Mouse (Mus musculus) ovary, adult 18-20 months (tissue): ENCODE measurements around the gene Kcnh6.
A peak's percentile ranks its signal among the peaks of the same experiment; 100 is the strongest.

Experiments used
- DNase-seq: peaks from one replicate; pipeline ENCODE4 v3.0.0; 2022; ENCODE audit warnings: low spot score, mixed read lengths

The Kcnh6 gene

DNA sequence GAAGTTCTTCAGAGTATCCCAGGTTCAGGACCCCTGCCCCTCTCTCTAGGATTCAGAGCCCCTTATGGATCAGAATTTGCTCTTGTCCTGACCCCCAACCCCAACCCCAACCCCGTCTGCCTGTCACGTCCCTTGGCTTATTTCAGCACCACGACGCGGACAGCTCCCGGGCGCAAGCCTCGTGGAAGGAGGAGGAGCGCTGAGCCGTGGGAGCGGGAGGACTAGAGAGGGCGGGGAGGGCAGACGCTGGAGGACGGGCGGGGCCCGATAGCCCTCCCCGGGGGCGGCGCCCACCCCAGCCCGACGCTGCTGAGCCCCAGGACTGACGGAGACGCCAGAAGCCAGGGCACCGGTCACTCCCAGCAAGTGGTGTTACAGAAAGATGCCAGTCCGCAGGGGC lies at the start of gene Kcnh6:
TSS of gene Kcnh6 (plus strand) at position 304 of the 400 bp plus-strand sequence.
- DNase-seq, result peak; percentile 35

DNA sequence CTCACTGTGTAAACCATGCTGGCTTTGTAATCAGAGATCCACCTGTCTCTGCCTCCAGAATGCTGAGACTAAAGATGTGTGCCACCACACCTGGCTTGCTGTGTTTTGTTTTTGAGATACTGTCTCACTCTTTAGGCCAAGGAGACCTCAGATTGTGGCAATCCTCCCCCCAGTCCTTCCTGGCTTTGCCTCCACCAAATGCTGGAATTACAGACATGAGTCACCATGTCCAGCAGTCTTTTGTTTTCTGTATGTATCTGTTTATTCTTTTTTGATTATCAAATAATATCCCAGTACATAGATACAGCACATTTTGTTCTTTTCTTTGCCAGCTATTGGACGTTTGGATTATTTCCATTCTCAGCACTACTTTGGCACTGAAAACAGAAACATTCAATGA lies 49.4 kb upstream of the Kcnh6 start:
- DNase-seq, result no peak

DNA sequence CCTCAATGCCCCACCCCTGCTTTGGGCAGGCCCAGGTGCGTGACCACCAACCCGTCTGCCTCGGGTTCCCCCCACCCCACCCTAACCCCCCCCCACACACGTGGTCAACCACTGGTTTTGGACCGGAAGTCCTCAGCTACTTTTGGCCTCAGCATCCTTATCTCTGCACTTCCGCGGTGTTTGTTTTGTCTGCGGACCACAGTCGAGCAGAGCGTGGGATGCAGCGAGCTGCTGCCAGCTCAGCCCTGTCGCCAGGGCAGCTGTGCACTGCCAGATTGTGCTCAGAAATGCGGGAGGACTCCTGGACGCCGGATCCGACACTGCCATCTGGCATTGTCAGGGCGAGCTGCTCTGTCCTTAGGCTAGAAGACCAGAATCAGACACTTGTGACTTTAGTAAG lies 48.6 kb upstream of the Kcnh6 start:
- DNase-seq, result peak; percentile 70

DNA sequence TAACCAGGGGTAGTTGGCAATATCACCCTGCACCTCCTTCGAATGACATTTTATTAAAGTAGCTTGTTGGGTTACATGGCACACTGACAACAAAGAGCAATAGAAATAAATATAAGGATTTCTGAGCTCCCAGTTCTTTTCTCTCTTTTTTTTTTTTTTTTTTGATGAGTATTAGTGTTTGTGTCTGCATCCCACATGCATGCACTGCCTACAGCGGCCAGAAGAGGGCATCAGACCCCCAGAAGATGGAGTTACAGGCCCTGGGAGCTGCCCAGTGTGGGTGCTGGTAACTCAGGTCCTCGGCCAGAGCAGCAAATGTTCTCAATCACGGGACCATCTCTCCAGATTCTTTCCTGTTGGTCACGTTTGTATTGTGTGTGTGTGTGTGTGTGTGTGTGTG lies 43.2 kb upstream of the Kcnh6 start:
- DNase-seq, result no peak

DNA sequence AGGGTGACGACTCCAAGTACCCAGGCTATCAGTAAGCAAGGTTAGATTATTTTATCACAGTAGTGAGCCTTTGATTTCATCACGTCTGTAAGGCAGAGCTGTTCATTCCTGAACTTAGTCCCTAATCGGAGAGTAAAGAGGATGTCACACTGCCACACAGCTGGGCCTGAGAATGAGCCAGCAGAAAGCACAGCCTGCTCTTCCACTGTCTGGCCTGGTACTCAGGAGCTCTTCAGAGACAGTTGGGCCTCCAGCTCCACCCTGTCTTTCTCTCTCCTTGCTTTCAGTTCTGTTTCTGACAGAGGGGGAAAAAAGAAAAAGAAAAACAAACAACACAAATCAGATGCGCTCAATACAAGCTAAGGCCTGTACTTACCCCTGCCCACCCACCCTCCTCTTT lies 41.6 kb upstream of the Kcnh6 start:
- DNase-seq, result no peak

DNA sequence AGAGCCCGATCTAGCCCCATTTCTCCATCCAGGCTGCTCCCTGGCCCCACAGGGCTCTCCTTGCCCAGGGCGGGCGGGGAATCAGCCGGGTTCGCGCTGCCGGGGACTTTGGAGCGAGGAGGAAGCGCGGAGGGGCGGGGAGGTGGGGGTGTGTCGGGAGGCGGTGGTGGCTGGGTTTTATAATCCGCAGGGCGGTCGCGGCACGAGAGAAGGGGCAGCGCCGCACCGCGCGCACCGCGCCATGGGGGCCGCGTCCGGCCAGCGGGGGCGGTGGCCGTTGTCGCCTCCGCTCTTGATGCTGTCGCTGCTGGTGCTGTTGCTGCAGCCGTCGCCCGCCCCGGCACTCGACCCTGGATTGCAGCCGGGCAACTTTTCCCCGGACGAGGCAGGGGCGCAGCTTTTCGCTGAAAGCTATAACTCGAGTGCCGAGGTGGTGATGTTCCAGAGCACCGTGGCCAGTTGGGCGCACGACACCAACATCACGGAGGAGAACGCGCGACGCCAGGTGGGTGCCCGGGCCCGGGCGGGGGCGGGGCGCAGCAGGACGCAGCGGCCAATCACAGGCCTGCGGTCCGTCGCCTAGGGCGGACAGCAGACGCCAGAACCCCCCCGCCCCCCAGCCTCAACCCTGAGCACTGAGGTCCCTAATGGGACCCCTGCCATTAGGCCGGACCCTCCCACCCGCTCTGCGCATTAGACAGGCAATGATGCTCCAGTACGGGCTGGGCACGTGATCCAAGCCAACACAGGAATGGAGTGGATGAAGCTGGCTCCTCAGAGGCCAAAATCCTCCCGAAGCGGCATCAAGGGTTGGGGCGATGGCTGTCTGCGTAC lies 40.0 kb upstream of the Kcnh6 start, which contains the start of gene Ace:
TSS of gene Ace (plus strand) at position 205 of the 834 bp plus-strand sequence.
- no peak for DNase-seq

DNA sequence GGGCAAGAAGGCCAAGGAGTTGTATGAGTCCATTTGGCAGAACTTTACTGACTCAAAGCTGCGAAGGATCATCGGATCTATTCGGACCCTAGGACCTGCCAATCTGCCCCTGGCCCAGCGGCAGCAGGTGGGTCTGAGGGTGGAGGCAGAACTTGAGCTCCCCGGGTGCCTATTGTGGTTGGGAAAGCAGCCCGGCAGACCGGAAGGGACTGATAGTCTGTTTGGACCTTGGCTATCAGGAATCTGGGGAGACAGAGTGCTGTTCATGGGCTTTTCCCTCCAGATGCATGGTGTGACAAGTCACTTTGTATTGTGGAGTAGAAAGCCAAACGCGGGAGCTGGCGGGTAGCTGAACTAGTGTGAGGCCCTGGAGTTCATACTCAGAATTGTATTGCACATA lies 39.0 kb upstream of the Kcnh6 start:
- DNase-seq, result no peak

DNA sequence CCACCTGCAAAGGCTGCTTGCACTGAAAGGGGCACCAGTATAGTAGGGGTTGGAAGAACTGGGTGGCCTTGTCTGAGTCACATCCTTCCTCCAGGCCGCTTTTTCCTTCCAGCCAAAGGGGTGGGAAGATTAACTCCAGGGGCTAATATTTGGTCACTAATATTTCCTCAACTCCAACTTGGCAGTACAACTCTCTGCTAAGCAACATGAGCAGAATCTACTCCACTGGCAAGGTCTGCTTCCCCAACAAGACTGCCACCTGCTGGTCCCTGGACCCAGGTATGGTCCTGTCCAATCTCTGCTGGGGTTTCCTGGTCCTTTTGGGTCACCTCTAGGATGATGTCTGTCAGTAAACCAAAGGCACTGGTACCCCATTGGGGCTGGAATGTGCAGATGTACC lies 38.4 kb upstream of the Kcnh6 start:
- no peak for DNase-seq

DNA sequence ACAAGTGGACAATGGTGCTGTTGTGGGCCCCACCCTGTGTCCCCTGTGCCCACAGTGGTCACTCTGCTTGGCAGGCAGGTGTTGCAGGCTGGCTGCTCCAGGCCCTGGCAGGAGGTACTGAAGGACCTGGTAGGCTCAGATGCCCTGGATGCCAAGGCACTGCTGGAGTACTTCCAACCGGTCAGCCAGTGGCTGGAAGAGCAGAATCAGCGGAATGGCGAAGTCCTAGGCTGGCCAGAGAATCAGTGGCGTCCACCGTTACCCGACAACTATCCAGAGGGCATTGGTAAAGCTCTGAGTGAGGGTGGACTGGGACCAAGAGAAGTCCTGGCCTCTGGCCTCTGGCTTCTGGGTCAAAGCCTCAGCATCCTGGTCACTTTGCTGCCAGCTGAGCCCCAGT lies 33.3 kb upstream of the Kcnh6 start:
- no peak for DNase-seq

DNA sequence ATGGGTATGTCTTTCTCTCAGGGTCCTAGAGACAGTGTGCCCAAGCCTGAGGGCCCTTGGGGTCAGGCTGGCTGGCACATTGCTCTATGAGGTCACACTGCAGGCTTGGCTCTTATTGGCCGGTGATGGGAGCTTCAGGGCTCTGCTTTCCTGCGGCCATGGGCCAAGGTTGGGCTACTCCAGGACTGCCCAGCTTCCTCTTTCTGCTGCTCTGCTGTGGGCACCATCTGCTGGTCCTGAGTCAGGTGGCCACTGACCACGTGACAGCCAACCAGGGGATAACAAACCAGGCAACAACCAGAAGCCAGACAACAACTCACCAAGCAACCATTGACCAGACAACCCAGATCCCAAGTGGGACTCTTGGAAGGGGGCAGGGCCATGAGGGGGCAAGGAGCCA lies 32.9 kb upstream of the Kcnh6 start:
- no peak for DNase-seq

DNA sequence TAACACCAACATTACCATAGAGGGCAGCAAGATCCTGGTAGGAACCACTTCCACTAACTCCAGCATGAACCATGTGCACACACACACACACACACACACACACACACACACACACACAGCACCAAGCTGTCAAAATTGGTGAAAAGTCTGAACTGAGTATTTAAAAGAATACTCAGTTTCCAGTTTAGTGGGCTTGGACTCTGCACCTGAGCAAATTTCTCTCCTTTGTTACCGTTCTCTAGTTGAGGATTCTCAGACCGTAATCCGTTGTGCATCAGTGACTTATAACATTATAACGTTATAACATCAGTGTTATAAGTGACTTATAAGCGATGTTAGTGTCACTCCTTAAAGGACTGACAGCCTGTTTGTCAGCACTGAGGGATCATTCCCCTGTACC lies 32.3 kb upstream of the Kcnh6 start:
- DNase-seq, result no peak

DNA sequence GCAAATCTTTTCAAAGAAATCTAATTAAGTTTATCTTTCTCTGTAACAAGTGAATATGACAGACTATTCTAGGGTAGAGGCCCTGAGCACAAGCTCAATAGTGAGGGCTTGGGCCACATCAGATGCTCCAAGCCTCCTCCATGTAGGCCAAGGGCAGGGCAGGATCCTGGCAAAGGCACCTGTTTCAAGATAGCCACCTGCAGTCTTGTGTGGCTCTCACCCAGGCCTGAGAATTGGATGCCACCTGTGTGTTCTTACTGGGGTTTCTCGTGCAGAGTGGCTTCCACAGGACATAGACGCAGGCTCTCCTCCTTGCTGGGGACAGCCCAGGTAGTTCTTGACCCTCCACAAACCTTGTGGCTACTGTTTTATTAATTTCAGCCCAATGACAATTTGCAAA lies 29.7 kb upstream of the Kcnh6 start:
- no peak for DNase-seq

DNA sequence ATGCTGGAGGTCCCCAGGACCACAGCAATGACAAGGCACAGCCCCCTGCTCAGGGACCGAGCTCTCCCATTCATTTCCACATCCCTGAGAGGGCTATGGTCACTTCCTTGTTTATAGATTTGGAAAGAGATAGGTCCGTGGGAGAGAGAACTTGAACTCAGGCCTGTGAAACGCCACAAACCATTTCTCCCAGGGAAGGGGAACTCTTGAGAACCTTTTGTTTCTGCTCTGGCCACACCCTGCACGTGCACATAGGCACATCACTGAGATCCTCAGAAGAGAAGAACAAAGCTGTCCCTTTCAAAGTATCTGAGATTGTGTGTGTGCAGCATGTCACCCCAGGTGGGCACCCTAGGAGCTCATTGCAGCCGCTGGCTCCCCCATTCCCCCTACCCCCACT lies 29.3 kb upstream of the Kcnh6 start:
- DNase-seq, result no peak

DNA sequence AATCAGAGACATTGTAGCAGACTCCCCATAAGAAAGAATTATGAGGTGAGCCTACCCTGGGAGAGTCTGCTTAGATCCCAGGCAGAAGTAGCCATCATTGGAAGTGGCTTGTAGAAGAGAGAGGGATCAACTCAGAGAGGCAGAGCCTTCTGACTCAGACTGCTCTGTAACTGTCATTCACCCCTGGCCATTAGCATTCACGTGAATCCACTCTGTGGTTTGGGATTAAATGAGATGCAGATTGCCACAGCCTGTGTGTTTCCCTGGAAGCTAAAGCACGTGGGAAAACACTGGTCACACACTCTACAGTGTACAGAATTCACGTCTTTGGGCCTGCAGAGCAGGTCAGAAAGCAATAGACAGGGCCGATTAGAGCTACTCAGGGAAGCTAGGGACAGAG lies 23.5 kb upstream of the Kcnh6 start:
- DNase-seq, result no peak

DNA sequence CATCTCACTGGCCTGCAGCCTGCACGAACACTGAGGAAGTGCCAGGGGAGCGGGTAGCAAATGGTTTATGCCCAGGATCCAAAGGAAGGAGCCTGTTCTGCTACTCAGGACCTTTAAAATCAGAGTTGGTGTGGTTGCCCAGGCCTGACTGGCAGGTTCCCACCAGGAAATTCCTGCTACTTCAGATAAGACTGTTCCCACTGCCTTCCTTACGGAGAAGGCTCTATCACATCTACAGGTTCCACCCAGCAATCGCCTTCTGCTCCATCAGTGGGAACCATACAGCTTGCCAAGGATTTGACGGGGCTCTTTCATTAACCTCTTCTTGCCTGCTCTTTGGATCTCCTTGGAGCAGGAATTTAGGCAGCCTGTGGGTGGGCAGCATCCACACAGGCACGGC lies 20.5 kb upstream of the Kcnh6 start:
- no peak for DNase-seq

DNA sequence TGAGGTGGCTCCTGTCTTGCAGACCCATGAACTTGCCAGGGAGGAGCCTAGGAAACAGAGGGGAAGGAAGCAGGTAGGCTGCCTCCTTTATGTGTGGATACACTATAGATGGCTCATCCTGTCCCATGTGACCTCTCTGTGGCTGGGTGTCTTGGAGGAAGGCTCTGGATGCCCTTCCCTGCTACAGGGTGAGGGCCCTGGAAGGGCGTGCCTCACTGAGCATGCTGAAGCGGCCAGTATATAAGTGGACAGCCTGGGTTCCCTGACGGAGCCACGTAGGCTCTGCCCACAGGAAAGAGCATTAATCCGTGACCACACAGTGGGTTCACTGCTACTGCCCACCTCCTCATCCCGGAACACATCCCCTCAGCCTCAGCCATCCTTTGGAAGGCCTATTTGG lies 18.5 kb upstream of the Kcnh6 start:
- DNase-seq, result no peak

DNA sequence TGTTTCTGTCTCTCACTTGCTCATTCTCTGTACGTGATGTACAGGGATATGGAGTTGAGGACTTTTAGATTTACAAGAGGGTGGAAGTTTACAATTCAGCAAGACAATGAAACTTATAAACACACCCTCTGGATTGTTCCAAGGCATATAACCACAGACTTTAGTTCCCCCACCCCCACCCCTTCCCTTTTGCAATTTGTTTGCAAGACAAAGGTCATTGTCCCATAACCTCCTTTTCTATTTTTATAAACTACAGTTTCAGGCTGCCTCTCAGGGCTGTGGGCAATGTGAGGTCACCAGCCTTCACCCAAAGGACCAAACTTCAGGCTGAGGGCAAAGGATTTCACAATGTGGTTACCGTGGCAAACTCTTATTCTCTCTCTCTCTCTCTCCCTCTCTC lies 17.7 kb upstream of the Kcnh6 start:
- no peak for DNase-seq

DNA sequence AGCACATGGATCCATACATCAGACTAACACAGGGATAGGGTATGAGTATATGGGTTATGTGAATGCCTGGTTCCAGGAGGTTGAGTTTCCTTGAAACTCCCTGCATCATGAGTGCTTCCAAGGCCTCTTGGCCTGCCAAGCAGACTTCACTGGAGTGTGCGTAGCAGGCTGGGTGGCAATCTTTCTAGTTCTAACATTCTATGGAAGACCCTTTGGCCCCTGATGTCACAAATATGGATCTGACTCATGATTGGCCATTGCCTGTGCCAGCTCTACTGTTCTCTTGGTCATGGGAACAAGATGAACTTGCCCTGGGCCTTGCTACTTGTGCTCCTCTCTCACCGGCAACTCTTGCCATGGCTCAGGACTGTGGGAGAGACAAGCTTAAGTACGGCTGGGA lies 13.5 kb upstream of the Kcnh6 start, which contains the start of gene Ace3:
TSS of gene Ace3 (plus strand) at position 301 of the 400 bp plus-strand sequence.
- no peak for DNase-seq

DNA sequence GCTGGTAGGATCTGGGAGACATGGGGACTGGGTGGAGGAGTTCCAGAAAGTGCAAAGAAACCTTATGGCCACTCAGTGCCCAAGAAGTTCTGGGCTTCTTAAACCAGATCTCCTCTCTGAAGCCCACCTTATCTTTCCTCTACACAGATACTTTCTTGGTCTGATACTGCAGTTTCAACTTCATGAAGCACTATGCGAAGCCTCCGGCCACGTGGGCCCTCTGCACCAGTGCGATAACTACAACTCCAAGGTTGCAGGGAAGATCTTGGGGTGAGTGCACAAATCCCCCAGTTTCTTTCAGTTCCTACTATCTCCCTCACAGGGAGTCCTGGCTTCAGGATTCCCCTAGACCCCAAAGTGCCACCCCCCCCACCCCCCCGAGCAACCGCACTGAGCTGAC lies 7.9 kb upstream of the Kcnh6 start:
- no peak for DNase-seq

DNA sequence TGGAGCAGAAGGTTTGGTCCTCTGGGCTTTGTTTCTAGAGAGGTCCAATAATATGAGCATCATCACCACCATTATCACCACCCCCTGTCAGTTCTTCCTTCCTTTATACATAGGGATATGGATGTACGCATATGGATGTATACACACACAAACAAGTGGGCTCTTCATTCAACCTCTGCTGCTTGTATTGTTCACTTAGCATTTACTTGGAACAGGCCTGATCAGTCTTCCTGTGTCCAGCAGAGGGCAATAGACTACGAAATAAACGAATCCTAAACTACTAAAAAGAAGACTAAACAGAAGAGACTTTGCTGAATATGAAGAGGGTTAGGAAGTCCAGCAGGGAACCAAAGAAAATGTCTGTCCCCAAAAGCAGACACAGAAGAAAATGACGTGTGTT lies 6.2 kb upstream of the Kcnh6 start:
- no peak for DNase-seq

DNA sequence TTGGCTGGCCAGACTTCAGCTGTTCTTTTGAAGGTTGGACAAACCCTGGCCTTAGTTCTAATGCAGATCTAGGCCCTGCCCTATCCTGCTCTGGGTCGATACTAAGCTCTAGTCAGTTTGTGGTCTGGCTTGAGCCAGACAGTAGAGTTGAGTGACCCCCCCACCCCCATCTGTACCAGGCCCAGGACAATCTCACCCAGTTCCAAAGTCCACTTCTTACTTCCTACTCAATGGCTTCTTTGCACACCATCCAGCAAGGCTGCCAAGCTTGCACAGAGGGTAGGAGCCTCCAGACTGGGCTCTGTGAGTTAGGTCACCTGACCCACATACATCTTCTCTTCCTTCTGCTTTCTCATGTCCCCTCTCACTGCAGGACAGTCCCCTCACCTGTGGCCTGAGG lies 3.3 kb upstream of the Kcnh6 start:
- DNase-seq, result no peak

DNA sequence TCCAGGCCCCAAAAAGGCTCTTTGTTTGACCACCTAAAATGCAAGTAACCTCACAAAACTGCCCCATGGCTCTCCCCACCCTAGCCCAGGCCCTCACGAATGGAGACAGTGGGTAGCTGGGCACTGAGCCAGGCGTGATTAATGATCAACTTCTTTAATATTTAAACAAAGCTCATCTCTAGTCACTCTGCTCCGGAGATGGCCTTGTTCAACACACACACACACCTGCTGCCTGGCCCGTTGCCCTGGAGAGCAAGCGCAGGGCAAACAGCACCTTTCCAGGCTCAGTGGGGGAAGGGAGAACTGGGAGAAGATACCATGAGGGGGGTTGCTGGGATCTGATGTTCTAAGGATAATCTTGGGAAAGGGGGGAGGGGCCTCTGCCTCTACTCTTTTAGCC lies 2.0 kb upstream of the Kcnh6 start:
- no peak for DNase-seq

DNA sequence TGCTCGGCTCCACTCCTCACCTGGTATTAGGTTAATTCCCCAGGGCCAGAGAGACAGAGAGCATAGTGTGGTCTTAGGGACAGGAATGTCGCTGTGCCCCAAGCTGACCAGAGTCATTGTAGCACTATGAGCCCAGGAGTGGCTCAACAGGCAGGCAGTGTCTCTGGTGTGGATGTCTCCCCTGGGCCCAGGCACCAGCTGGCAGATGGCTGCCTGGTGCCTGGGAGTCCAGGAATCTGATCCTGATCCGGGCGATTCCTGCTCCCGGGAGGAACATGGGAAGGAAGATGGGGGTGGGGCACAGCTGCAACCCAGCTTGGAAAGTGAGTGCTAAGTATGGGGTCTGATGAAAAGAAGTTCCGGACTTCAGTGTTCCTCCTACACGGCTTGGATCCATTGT lies 4.8 kb downstream of the Kcnh6 start:
- DNase-seq, result no peak

DNA sequence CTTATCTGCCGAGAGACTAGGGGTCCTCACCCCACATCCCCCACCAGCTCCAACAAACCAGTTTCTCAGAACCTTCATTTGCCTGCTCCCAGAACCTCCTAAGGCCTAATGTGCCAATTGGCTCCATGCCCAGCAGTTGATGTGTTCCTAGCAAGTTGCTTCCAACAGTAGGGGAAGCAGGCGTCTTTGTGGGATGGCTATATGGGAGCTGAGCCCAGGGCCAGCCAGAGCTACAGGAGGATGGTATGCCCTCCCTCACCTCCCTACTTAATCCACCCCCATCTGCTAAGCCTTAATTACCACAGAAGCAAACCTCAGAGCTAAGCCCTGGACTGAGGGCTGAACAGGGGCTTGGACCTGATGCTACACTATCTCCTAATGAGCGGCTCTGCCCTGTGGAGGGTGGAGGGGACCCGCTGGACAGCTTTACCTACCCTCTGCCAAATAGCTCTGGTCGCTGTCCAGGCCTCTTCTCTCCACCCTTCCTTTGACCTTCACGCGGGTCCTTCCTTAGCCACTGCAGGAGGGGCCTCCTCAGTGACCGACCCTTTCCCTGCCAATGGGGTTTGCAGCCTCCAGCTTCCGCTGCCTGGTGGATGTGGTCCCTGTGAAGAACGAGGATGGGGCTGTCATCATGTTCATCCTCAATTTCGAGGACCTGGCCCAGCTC lies 5.8 kb downstream of the Kcnh6 start:
- no peak for DNase-seq
